Mouse (Mus musculus): ENCODE data around the gene Gmeb2.

- TF ChIP-seq ZNF384 (IDR thresholded peaks at IDR 0.05; ENCODE audit: low read depth, low read length) (no peak), MAFK (IDR thresholded peaks at IDR 0.05; ENCODE audit: insufficient read depth, low read depth, low read length) (no peak), HCFC1 (IDR thresholded peaks at IDR 0.05; ENCODE audit: borderline replicate concordance, insufficient read depth, low read length) (no peak)
These were observed 856 bp upstream of the Gmeb2 start for GRCm38 (mm10) chr2:181288691-181289090.

Data from ES-E14 (cell line).